Mouse (Mus musculus): ENCODE data around the gene Maml3.

The Maml3 gene

GRCm38 (mm10) chr3:51954441-51954840, 150.4 kb downstream of the Maml3 start:
- no peak for DNase-seq (ENCODE audit: low read depth, low spot score)

DNA sequence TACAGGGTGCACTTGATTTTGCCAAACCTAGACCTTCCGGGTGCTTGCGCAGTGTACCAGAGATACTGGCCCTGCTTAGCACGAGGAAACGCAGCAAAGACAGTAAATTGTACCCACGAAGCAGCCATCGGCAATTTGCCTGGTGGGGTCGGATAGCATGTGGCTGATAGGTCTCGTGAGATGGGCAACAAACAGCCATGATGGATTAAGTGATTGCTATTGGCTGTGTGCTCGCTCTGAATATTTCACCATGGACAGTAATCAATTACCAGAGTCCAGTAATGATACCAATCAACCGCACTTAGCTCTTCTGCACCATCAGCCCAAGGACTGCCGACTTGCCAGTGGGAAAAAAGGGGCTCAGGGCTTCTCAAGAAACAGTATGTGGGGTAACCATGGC, 150.9 kb downstream of the Maml3 start:
- DNase-seq (ENCODE audit: low read depth, low spot score): no peak

GRCm38 (mm10) chr3:51952728-51953623, 151.9 kb downstream of the Maml3 start:
- DNase-seq (ENCODE audit: low read depth, low spot score): no peak

GRCm38 (mm10) chr3:51952267-51952666, 152.6 kb downstream of the Maml3 start:
- DNase-seq (ENCODE audit: low read depth, low spot score): no peak

- no peak for DNase-seq (ENCODE audit: low read depth, low spot score)
Observed at GRCm38 (mm10) chr3:51949651-51950050, 155.2 kb downstream of the Maml3 start.

- no peak for DNase-seq (ENCODE audit: low read depth, low spot score)
Observed at GRCm38 (mm10) chr3:51947168-51947567, 157.7 kb downstream of the Maml3 start.

DNA sequence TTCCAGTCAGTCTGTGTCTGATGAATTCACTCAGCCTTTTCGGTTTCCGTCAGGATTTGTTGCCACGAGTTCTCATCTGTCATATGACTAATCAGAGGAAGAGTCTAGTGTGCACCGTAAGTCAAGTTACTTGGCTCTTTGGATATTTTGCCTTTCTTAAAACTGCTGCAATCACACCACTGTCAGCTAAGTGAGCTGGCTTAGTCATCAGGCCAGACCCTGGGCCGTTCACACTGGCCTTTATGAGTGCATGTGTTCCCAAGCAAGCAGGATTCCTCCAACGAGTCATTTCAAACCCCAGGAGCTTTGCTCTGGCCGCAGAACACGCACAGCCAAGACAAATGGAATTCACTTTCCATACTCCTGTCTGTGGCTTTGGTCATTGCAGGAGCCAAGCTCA, 161.2 kb downstream of the Maml3 start:
- no peak for DNase-seq (ENCODE audit: low read depth, low spot score)

DNA sequence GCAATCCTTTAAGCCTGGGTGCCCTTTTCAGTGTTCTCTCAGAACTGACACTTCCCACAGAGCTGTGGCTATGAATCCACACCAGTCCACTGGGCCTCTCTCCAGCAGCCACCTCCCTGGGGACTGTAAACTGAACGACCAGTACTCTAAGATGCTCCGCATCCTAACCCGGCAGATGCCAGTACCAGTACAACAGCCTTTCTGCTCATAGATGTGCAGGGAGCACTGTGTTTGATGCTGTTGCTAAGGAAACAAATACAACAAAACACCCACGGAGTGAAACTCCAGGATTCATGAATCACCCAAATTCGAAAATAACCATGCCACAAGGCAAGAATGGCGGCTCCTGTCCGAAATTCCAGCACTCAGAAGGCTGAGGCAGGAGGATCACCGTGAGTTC, 163.1 kb downstream of the Maml3 start:
- DNase-seq (ENCODE audit: low read depth, low spot score): no peak

DNA sequence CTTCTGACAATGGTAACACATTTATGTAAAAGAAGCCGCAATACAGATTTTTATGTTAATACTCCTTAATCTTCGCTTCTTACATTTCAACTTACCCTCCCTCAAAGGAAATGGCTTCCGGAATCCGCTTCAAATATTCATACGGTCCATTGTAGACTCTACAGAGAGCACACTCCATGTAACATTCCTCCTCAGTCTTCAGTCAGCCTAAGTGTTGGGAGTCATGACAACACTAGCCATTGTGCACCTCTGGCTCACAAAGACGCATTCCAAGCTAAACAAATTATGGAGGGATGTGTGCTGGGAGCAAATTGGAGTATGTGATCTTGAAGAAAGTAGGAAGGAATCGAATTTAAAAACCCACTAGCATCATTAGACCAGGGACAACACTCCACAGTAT, 165.0 kb downstream of the Maml3 start:
- no peak for DNase-seq (ENCODE audit: low read depth, low spot score)

- no peak for DNase-seq (ENCODE audit: low read depth, low spot score)
Observed at GRCm38 (mm10) chr3:51939054-51939453, 165.8 kb downstream of the Maml3 start.

DNA sequence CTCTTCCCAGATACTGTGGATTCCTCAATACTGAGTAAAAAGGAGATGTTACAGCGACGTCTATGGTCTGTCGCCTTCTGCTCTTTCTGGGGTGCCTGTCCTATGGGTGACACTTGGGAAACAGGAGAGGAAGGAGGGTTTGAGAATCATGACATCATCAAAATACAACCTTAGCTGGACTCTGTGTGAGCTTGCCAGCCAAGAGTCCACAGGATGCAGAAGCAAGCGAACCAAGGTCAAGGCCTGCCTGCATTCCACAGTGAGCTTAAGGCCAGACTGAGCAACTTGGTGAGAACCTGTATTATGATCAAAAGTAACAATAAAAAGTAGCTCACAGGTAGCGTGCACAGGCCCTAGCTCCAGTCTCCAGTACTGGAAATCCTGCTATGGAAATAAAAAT, 167.7 kb downstream of the Maml3 start:
- no peak for DNase-seq (ENCODE audit: low read depth, low spot score)

DNA sequence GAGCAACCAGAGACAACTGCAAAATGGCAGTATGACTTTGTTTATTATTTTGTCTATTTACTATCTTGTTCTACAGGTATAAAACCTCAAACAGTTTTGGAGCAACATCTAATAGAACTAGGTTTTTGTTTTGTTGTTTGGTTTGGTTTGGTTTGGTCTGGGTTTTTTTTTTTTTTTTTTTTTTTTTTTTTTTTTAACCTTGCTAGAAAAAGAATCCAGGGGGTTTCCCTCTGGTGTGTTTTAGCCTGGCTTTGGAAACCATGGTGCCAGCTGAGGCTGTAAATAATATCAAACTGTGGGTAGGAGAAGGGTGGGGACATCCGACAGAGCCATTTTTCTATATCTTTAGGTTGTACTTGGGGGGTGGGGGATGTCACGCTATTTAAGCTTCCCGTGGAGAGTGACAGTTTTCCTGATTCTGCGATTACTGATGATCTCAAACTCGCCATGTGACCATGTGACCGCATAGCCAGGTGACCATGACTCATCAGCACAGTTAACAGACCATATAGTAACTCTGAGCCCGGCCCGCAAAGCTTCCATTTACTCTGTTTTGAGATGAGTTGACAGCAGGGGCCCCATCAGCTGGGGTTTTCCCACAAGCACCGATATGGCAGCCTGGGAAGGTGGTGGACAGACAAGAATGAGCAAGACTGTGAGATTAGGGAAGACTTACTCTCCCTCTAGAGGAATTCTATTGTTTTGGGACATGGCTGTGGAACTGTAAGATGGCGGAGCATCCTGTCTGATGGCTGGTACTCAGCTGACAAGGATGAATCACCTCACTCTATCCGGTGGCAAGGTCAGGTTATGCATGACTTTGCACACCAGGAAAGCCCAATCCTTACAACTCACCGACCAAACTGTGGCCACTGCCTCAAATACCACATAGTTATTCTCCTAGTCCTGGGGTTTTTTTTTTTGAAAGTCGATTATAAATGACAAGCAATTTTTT, 170.1 kb downstream of the Maml3 start:
- DNase-seq (ENCODE audit: low read depth, low spot score): no peak

DNA sequence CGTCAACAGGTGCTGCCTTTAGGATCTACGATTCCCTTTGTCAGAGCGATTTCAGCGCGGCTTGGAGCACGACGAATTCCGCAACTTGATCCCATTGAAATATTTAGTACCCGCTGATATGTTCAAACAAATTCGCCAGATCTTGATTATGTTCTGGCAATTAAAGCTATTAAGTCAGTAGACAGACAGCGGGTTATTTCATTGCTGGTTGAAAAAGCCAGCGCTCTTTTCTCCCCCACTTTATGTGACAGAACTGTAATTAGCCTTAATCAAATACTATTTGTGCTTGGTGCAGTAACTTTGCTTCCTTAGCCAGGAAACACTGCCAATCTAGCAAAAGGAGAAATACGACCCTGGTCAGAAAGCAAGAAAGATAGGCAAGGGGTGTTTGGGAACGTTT, 176.7 kb downstream of the Maml3 start:
- no peak for DNase-seq (ENCODE audit: low read depth, low spot score)

DNA sequence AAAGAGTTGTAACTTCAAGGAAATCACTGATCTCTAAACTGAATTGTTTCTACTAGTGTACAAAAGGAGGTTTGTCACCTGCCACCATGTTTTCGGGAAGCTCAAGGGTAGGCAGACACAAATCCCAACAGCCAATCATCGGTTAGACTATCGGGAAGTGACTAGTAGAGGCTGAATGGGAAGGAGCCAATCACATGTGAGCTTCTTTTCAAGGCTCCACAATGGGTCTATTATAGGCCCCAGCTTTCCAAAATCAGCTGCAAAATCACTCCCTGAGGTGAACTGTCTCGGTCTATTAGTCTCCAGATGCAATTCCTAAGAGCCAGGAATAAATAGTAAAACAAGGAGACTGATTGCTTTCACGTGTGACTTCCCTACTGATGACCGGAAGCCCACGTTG, 177.3 kb downstream of the Maml3 start:
- DNase-seq (ENCODE audit: low read depth, low spot score): no peak

- no peak for DNase-seq (ENCODE audit: low read depth, low spot score)
Observed at GRCm38 (mm10) chr3:51927043-51927442, 177.8 kb downstream of the Maml3 start.

- DNase-seq (ENCODE audit: low read depth, low spot score): no peak
Observed at GRCm38 (mm10) chr3:51925758-51926157, 179.1 kb downstream of the Maml3 start.

- no peak for DNase-seq (ENCODE audit: low read depth, low spot score)
Observed at GRCm38 (mm10) chr3:51924636-51925035, 180.2 kb downstream of the Maml3 start.

DNA sequence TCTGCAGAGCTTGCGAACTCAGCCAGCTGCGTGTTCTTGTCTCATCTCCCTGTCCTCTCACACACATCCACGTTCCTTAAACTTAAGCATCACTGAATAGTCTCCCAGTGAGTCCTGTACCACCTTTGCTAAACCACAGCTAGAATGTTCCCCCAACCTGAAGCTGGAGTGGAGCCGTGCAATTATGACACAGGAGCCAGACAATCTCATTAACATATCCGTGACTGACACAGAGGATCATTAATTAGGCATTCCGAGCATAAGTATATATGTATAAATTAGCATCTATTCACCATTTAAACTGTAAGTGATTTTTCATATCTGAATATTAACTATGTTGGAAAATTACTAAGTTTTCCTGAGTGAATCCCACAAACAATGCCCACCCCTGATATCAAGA, 181.1 kb downstream of the Maml3 start:
- DNase-seq (ENCODE audit: low read depth, low spot score): no peak

- DNase-seq (ENCODE audit: low read depth, low spot score): no peak
Observed at GRCm38 (mm10) chr3:51916902-51917301, 188.0 kb downstream of the Maml3 start.

- DNase-seq (ENCODE audit: low read depth, low spot score): no peak
Observed at GRCm38 (mm10) chr3:51916060-51916870, 188.6 kb downstream of the Maml3 start.

DNA sequence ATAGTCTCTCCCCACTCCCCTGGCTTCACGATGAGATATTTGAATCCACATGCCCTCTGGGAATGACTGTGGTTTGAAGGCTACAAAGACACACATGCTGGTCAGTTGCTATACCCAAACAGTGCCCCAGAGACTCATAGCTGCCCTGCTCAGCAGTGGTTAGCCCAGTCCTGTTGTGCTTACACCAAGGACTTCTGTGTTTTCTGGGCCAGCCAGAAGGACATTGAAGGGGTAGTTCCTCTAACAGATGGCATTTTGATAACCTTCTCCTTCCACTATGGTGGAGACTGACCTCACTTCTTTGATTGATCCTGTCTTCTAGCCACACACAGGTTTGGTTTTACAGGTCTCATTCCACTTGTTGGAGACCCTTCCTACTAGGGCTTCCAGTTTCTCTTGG, 189.5 kb downstream of the Maml3 start:
- no peak for DNase-seq (ENCODE audit: low read depth, low spot score)

- no peak for DNase-seq (ENCODE audit: low read depth, low spot score)
Observed at GRCm38 (mm10) chr3:51914900-51915299, 190.0 kb downstream of the Maml3 start.

Data from c-Kit-negative CD71-positive TER-119-positive erythroid progenitor cells, embryonic 14.5 days (primary cell).